Mouse (Mus musculus): Measurements from ENCODE around the gene Klhl36. TPM values are rescaled to one million over a fixed set of nuclear protein-coding genes. Genes with fewer than 3 reads are reported as not detected.

Klhl36 gene
- total and polyA plus RNA-seq, 2 experiments: 5.2 to 11.3 TPM

- H3K4me3 ChIP-seq (ENCODE audit: insufficient read depth, low read depth, low read length): peak within 1 kb of the TSS; percentile 87
- TF ChIP-seq CTCF (IDR thresholded peaks at IDR 0.05; ENCODE audit: low read depth, low read length) (no peak), POLR2A (IDR thresholded peaks at IDR 0.05; ENCODE audit: extremely low read depth, insufficient read depth, low read length) (no peak)
- 27% methylated on average over 13 of the region's 13 CpGs for WGBS
- DNase-seq (ENCODE audit: extremely low read depth, low read depth, low spot score): no peak
- peaks cover 29% of the 10 kb centered on the region for H3K79me2 ChIP-seq (ENCODE audit: control insufficient read depth, insufficient read depth, low read length)
- H3K27me3 ChIP-seq (ENCODE audit: control insufficient read depth, insufficient read depth, low read length): no peaks in the 10 kb centered on the region
- H3K36me3 ChIP-seq (ENCODE audit: control insufficient read depth, insufficient read depth, low read length): no peaks in the 10 kb centered on the region
- H3K9ac ChIP-seq (ENCODE audit: low read depth, low read length): peak within 1 kb of the TSS; percentile 99
- peak within 1 kb of the TSS; percentile 89 for H3K27ac ChIP-seq (replicated peaks; ENCODE audit: insufficient read depth, low read depth, low read length)
- peaks cover 20% of the 10 kb centered on the region for H3K4me1 ChIP-seq (ENCODE audit: control insufficient read depth, insufficient read depth, low read length)
These were observed 48.0 kb downstream of the Klhl36 start, which contains the start of gene Usp10 for GRCm38 (mm10) chr8:119909944-119910546. TSS of gene Usp10 (plus strand) at chr8:119910360.

GRCm38 (mm10) chr8:119910547-119911257 lies 48.6 kb downstream of the Klhl36 start, which contains the start of gene Gm20388:
TSS of gene Gm20388 (plus strand) at chr8:119910841.
- peak; percentile 68 for DNase-seq (ENCODE audit: extremely low read depth, low read depth, low spot score)
- Histone ChIP-seq H3K36me3 (ENCODE audit: control insufficient read depth, insufficient read depth, low read length) (no peaks in the 10 kb centered on the region), H3K27me3 (ENCODE audit: control insufficient read depth, insufficient read depth, low read length) (no peaks in the 10 kb centered on the region), H3K4me1 (ENCODE audit: control insufficient read depth, insufficient read depth, low read length) (peaks cover 25% of the 10 kb centered on the region), H3K9ac (ENCODE audit: low read depth, low read length) (peak within 1 kb of the TSS; percentile 99), H3K27ac (replicated peaks; ENCODE audit: insufficient read depth, low read depth, low read length) (peak within 1 kb of the TSS; percentile 89), H3K79me2 (ENCODE audit: control insufficient read depth, insufficient read depth, low read length) (peaks cover 31% of the 10 kb centered on the region), H3K4me3 (ENCODE audit: insufficient read depth, low read depth, low read length) (peak within 1 kb of the TSS; percentile 87)
- no peak for TF ChIP-seq CTCF (IDR thresholded peaks at IDR 0.05; ENCODE audit: low read depth, low read length)
- TF ChIP-seq POLR2A (IDR thresholded peaks at IDR 0.05; ENCODE audit: extremely low read depth, insufficient read depth, low read length): peak; percentile 73; the same call in 1 of the 2 replicates
- under 1% methylated on average over 80 of the region's 97 CpGs for WGBS

GRCm38 (mm10) chr8:119911258-119911962 lies 49.3 kb downstream of the Klhl36 start:
- Histone ChIP-seq H3K79me2 (ENCODE audit: control insufficient read depth, insufficient read depth, low read length) (peaks cover 31% of the 10 kb centered on the region), H3K27ac (replicated peaks; ENCODE audit: insufficient read depth, low read depth, low read length) (peak overlapping the region; percentile 89), H3K9ac (ENCODE audit: low read depth, low read length) (peak overlapping the region; percentile 99), H3K27me3 (ENCODE audit: control insufficient read depth, insufficient read depth, low read length) (no peaks in the 10 kb centered on the region), H3K4me1 (ENCODE audit: control insufficient read depth, insufficient read depth, low read length) (peaks cover 28% of the 10 kb centered on the region), H3K36me3 (ENCODE audit: control insufficient read depth, insufficient read depth, low read length) (no peaks in the 10 kb centered on the region), H3K4me3 (ENCODE audit: insufficient read depth, low read depth, low read length) (peak overlapping the region; percentile 87)
- peak; percentile 88 for DNase-seq (ENCODE audit: extremely low read depth, low read depth, low spot score)
- WGBS: 2% methylated on average over 30 of the region's 30 CpGs
- no peak for TF ChIP-seq CTCF (IDR thresholded peaks at IDR 0.05; ENCODE audit: low read depth, low read length)
- TF ChIP-seq POLR2A (IDR thresholded peaks at IDR 0.05; ENCODE audit: extremely low read depth, insufficient read depth, low read length): 0 out of 2 replicates have a peak, but pooled peaks have one; percentile 8

GRCm38 (mm10) chr8:119912643-119913042 lies 50.6 kb downstream of the Klhl36 start:
- H3K4me1 ChIP-seq (ENCODE audit: control insufficient read depth, insufficient read depth, low read length): peaks cover 35% of the 10 kb centered on the region
- DNase-seq (ENCODE audit: extremely low read depth, low read depth, low spot score): no peak
- WGBS: 20% methylated on average over 6 of the region's 6 CpGs
- no peak for TF ChIP-seq CTCF (IDR thresholded peaks at IDR 0.05; ENCODE audit: low read depth, low read length)
- TF ChIP-seq POLR2A (IDR thresholded peaks at IDR 0.05; ENCODE audit: extremely low read depth, insufficient read depth, low read length): no peak
- peak overlapping the region; percentile 9 for H3K4me3 ChIP-seq (ENCODE audit: insufficient read depth, low read depth, low read length)
- H3K79me2 ChIP-seq (ENCODE audit: control insufficient read depth, insufficient read depth, low read length): peaks cover 43% of the 10 kb centered on the region
- no peaks in the 10 kb centered on the region for H3K36me3 ChIP-seq (ENCODE audit: control insufficient read depth, insufficient read depth, low read length)
- H3K9ac ChIP-seq (ENCODE audit: low read depth, low read length): peak overlapping the region; percentile 58
- no peaks in the 10 kb centered on the region for H3K27me3 ChIP-seq (ENCODE audit: control insufficient read depth, insufficient read depth, low read length)
- peak overlapping the region; percentile 80 for H3K27ac ChIP-seq (replicated peaks; ENCODE audit: insufficient read depth, low read depth, low read length)

GRCm38 (mm10) chr8:119913181-119913580 lies 51.1 kb downstream of the Klhl36 start:
- Histone ChIP-seq H3K4me3 (ENCODE audit: insufficient read depth, low read depth, low read length) (peak overlapping the region; percentile 13; the same call in 1 of the 2 replicates), H3K79me2 (ENCODE audit: control insufficient read depth, insufficient read depth, low read length) (peaks cover 47% of the 10 kb centered on the region), H3K27me3 (ENCODE audit: control insufficient read depth, insufficient read depth, low read length) (no peaks in the 10 kb centered on the region), H3K36me3 (ENCODE audit: control insufficient read depth, insufficient read depth, low read length) (no peaks in the 10 kb centered on the region), H3K27ac (replicated peaks; ENCODE audit: insufficient read depth, low read depth, low read length) (peak overlapping the region; percentile 80), H3K4me1 (ENCODE audit: control insufficient read depth, insufficient read depth, low read length) (peaks cover 39% of the 10 kb centered on the region), H3K9ac (ENCODE audit: low read depth, low read length) (peak overlapping the region; percentile 36; the same call in 1 of the 2 replicates)
- 28% methylated on average over 3 of the region's 3 CpGs for WGBS
- DNase-seq (ENCODE audit: extremely low read depth, low read depth, low spot score): peak; percentile 73
- TF ChIP-seq CTCF (IDR thresholded peaks at IDR 0.05; ENCODE audit: low read depth, low read length) (no peak), POLR2A (IDR thresholded peaks at IDR 0.05; ENCODE audit: extremely low read depth, insufficient read depth, low read length) (no peak)

Data from liver, adult 2 months (tissue).